Mouse (Mus musculus) heart, adult 11 months (tissue): ENCODE measurements at regions not wholly inside any gene's neighbourhood (a gene's known extent, or its start where the extent isn't known, plus 50 kb on each side); places are given as distances from the start of the nearest gene placed in this dataset.

Experiments used
- DNase-seq: peaks from one replicate; pipeline ENCODE4 v3.0.0; 2022

- peak; percentile 87 for DNase-seq
Observed at GRCm38 (mm10) chr8:126538136-126538535, 55.6 kb downstream of the Irf2bp2 start.

- peak; percentile 97 for DNase-seq
Observed at GRCm38 (mm10) chr8:126536928-126537618, 56.7 kb downstream of the Irf2bp2 start.

GRCm38 (mm10) chr8:126536132-126536927, 57.5 kb downstream of the Irf2bp2 start:
- DNase-seq: peak; percentile 91

- peak; percentile 96 for DNase-seq
Observed at GRCm38 (mm10) chr8:126532284-126532974, 57.6 kb upstream of the Tarbp1 start.

GRCm38 (mm10) chr8:126531459-126531858, 56.6 kb upstream of the Tarbp1 start:
- DNase-seq: peak; percentile 94

GRCm38 (mm10) chr8:126529409-126529808, 54.5 kb upstream of the Tarbp1 start:
- DNase-seq: peak; percentile 87

GRCm38 (mm10) chr8:126528434-126529080, 53.7 kb upstream of the Tarbp1 start:
- DNase-seq: peak; percentile 92

GRCm38 (mm10) chr8:126526864-126527571, 52.2 kb upstream of the Tarbp1 start:
- DNase-seq: peak; percentile 100

- DNase-seq: peak; percentile 94
Observed at GRCm38 (mm10) chr8:126525575-126525974, 50.7 kb upstream of the Tarbp1 start.
